Mouse (Mus musculus) heart, postnatal 0 days (tissue): ENCODE results near the gene Gmds.

ENCODE experiments used
- CTCF ChIP-seq: IDR thresholded peaks from 2 replicates; pipeline ENCODE4 v1.5.1; 2016; ENCODE audit warnings: antibody characterized with exemption, control low read depth, low read depth
- EP300 ChIP-seq: IDR thresholded peaks from 2 replicates; pipeline ENCODE4 v1.6.1; 2016; ENCODE audit warnings: antibody characterized with exemption, low read depth

- TF ChIP-seq CTCF = no peak
- TF ChIP-seq EP300 = no peak
Observed at GRCm38 (mm10) chr13:32235046-32235445, 103.5 kb downstream of the Gmds start.
